Mouse (Mus musculus) stomach, embryonic 14.5 days (tissue): ENCODE measurements around the gene Cpne1. TPM values are rescaled to one million over a fixed set of nuclear protein-coding genes. Genes with fewer than 3 reads are reported as not detected.
A peak's percentile ranks its signal among the peaks of the same experiment; 100 is the strongest.

Experiments used
- ATAC-seq: fragments of 200-750 bp; cut with Nextera tagmentation; 2 replicates; pipeline ENCODE4 v1.8.0; 2017; ENCODE audit warnings: low read depth, moderate TSS enrichment; ENCODE audit not compliant: insufficient number of reproducible peaks, insufficient read depth, low FRiP score
- H3K27ac ChIP-seq: fragments of 300-500 bp; sonication (generic); 2 replicates; pipeline ENCODE4 v1.5.1; 2014; ENCODE audit warnings: mild to moderate bottlenecking, low read length, moderate library complexity, mixed read lengths
- H3K27me3 ChIP-seq: fragments of 300-500 bp; sonication (generic); 2 replicates; pipeline ENCODE4 v1.6.1; 2014; ENCODE audit warnings: low read length, control low read depth, mixed read lengths; ENCODE audit not compliant: control insufficient read depth, insufficient read depth
- H3K36me3 ChIP-seq: fragments of 300-500 bp; sonication (generic); 2 replicates; pipeline ENCODE4 v1.6.1; 2014; ENCODE audit warnings: mild to moderate bottlenecking, control low read depth, low read length, moderate library complexity, mixed read lengths; ENCODE audit not compliant: control insufficient read depth, insufficient read depth
- H3K4me1 ChIP-seq: fragments of 300-500 bp; sonication (generic); 2 replicates; pipeline ENCODE4 v1.6.1; 2014; ENCODE audit warnings: low read length, control low read depth, mixed read lengths; ENCODE audit not compliant: control insufficient read depth, insufficient read depth
- H3K4me2 ChIP-seq: fragments of 300-500 bp; sonication (generic); replicated peaks from 2 replicates; pipeline ENCODE4 v1.6.1; 2014; ENCODE audit warnings: low read depth, low read length, control low read depth
- H3K4me3 ChIP-seq: fragments of 300-500 bp; sonication (generic); 2 replicates; pipeline ENCODE4 v1.5.1; 2014; ENCODE audit warnings: low read depth, low read length, control low read depth
- H3K9ac ChIP-seq: fragments of 300-500 bp; sonication (generic); replicated peaks from 2 replicates; pipeline ENCODE4 v1.6.1; 2014; ENCODE audit warnings: low read depth, mild to moderate bottlenecking, control low read depth, low read length, moderate library complexity, mixed read lengths
- H3K9me3 ChIP-seq: fragments of 300-500 bp; sonication (generic); 2 replicates; pipeline ENCODE4 v1.6.1; 2016; ENCODE audit warnings: low read depth, low read length, control low read depth; ENCODE audit not compliant: control insufficient read depth
- WGBS: fragments of 180-500 bp; shearing (Covaris S2); extraction: QIAGEN DNeasy Blood & Tissue Kit; methylation state at CpG from one replicate; pipeline ENCODE4 v1.1.7; 2014; 5-methylcytosine and 5-hydroxymethylcytosine counted together
- polyA plus RNA-seq: library from polyadenylated mRNA; unstranded; fragments of >200 nt; fragmentation: Nextera tagmentation; extraction: Ambion mirVana; gene quantifications from 2 replicates; pipeline ENCODE4 v1.2.1, GENCODE M21; 2014

Cpne1 gene
- polyA plus RNA-seq, result 59.5 and 60.1 TPM in 2 replicates

GRCm38 (mm10) chr2:156111358-156112079, at the start of gene Cpne1, which contains the start of gene Rbm12:
Gene Cpne1, minus strand, starts transcription at chr2:156111965.
Gene Rbm12, minus strand, starts transcription at chr2:156111978.
- Histone ChIP-seq H3K36me3 (no peaks in the 10 kb centered on the region), H3K4me1 (peaks cover 10% of the 10 kb centered on the region; the same call in 1 of the 2 replicates), H3K4me2 (peak within 1 kb of the TSS; percentile 51), H3K4me3 (peak within 1 kb of the TSS; percentile 97), H3K9me3 (no peaks in the 10 kb centered on the region), H3K9ac (peak within 1 kb of the TSS; percentile 99), H3K27ac (peak within 1 kb of the TSS; percentile 90), H3K27me3 (no peaks in the 10 kb centered on the region)
- WGBS, result under 1% methylated on average over 65 of the region's 74 CpGs
- ATAC-seq, result peak; percentile 90

- no peaks in the 10 kb centered on the region for H3K4me1 ChIP-seq
- no peak overlapping the region for H3K27ac ChIP-seq
- no peak overlapping the region for H3K9ac ChIP-seq
- H3K36me3 ChIP-seq, result peaks cover 80% of the 10 kb centered on the region
- H3K4me2 ChIP-seq, result no peak overlapping the region
- no peaks in the 10 kb centered on the region for H3K27me3 ChIP-seq
- no peak overlapping the region for H3K4me3 ChIP-seq
- no peaks in the 10 kb centered on the region for H3K9me3 ChIP-seq
- no peak for ATAC-seq
These were observed 39.8 kb upstream of the Cpne1 start for GRCm38 (mm10) chr2:156151538-156151937.

GRCm38 (mm10) chr2:156147316-156147915, 35.7 kb upstream of the Cpne1 start:
- 83% methylated on average over 3 of the region's 3 CpGs for WGBS
- Histone ChIP-seq H3K4me3 (no peak overlapping the region), H3K9me3 (no peaks in the 10 kb centered on the region), H3K27ac (no peak overlapping the region), H3K36me3 (peaks cover 48% of the 10 kb centered on the region), H3K4me2 (no peak overlapping the region), H3K9ac (no peak overlapping the region), H3K27me3 (no peaks in the 10 kb centered on the region), H3K4me1 (peaks cover 5% of the 10 kb centered on the region; the same call in 1 of the 2 replicates)
- no peak for ATAC-seq

- Histone ChIP-seq H3K4me2 (no peak overlapping the region), H3K9ac (no peak overlapping the region), H3K27ac (no peak overlapping the region), H3K27me3 (no peaks in the 10 kb centered on the region), H3K4me3 (no peak overlapping the region), H3K36me3 (peaks cover 44% of the 10 kb centered on the region), H3K4me1 (peaks cover 5% of the 10 kb centered on the region; the same call in 1 of the 2 replicates), H3K9me3 (no peaks in the 10 kb centered on the region)
- ATAC-seq, result no peak
- WGBS, result 68% methylated on average over 5 of the region's 5 CpGs
These were observed 34.7 kb upstream of the Cpne1 start for GRCm38 (mm10) chr2:156146272-156146989.

GRCm38 (mm10) chr2:156145486-156146130, 33.8 kb upstream of the Cpne1 start:
- ATAC-seq, result no peak
- no peak overlapping the region for H3K9ac ChIP-seq
- H3K9me3 ChIP-seq, result no peaks in the 10 kb centered on the region
- WGBS, result 56% methylated on average over 11 of the region's 11 CpGs
- H3K4me3 ChIP-seq, result peak overlapping the region; percentile 64; the same call in 1 of the 2 replicates
- H3K36me3 ChIP-seq, result peaks cover 40% of the 10 kb centered on the region
- H3K4me1 ChIP-seq, result peaks cover 5% of the 10 kb centered on the region; the same call in 1 of the 2 replicates
- no peaks in the 10 kb centered on the region for H3K27me3 ChIP-seq
- H3K4me2 ChIP-seq, result peak overlapping the region; percentile 56
- no peak overlapping the region for H3K27ac ChIP-seq

- peaks cover 26% of the 10 kb centered on the region for H3K36me3 ChIP-seq
- H3K9me3 ChIP-seq, result no peaks in the 10 kb centered on the region
- peak within 1 kb of the TSS; percentile 73 for H3K9ac ChIP-seq
- peak within 1 kb of the TSS; percentile 64 for H3K4me3 ChIP-seq
- ATAC-seq, result peak; percentile 96
- under 1% methylated on average over 67 of the region's 70 CpGs for WGBS
- peaks cover 5% of the 10 kb centered on the region; the same call in 1 of the 2 replicates for H3K4me1 ChIP-seq
- H3K4me2 ChIP-seq, result peak within 1 kb of the TSS; percentile 82
- H3K27me3 ChIP-seq, result no peaks in the 10 kb centered on the region
- H3K27ac ChIP-seq, result peak within 1 kb of the TSS; percentile 92
These were observed 32.4 kb upstream of the Cpne1 start, which contains the start of the genes Romo1 and Nfs1 for GRCm38 (mm10) chr2:156143953-156144724. Gene Romo1, plus strand, starts transcription at chr2:156144039. Gene Nfs1, minus strand, starts transcription at chr2:156144186.

- Histone ChIP-seq H3K4me1 (peaks cover 5% of the 10 kb centered on the region; the same call in 1 of the 2 replicates), H3K9me3 (no peaks in the 10 kb centered on the region), H3K4me2 (peak overlapping the region; percentile 82), H3K36me3 (peaks cover 18% of the 10 kb centered on the region), H3K9ac (peak overlapping the region; percentile 73), H3K27ac (peak overlapping the region; percentile 92), H3K4me3 (peak overlapping the region; percentile 64), H3K27me3 (no peaks in the 10 kb centered on the region)
- 2% methylated on average over 16 of the region's 16 CpGs for WGBS
- ATAC-seq, result no peak
These were observed 31.6 kb upstream of the Cpne1 start for GRCm38 (mm10) chr2:156143367-156143766.
